Mouse (Mus musculus) T-cell, adult 2 months (primary cell): ENCODE measurements around the gene Grasp.

ENCODE experiments used
- DNase-seq: peaks from one replicate; pipeline ENCODE4 v3.0.0; 2022; ENCODE audit warnings: low spot score

The Grasp gene

GRCm38 (mm10) chr15:101194951-101195823, 28.8 kb upstream of the Grasp start:
- peak; percentile 67 for DNase-seq

- no peak for DNase-seq
Measured at GRCm38 (mm10) chr15:101196079-101196795, 27.8 kb upstream of the Grasp start.

GRCm38 (mm10) chr15:101196961-101197360, 27.0 kb upstream of the Grasp start:
- DNase-seq, result no peak

- no peak for DNase-seq
Measured at GRCm38 (mm10) chr15:101197497-101198179, 26.4 kb upstream of the Grasp start.

- DNase-seq, result peak; percentile 78
Measured at GRCm38 (mm10) chr15:101198218-101198617, 25.8 kb upstream of the Grasp start.

GRCm38 (mm10) chr15:101198850-101199249, 25.1 kb upstream of the Grasp start:
- DNase-seq, result no peak

- DNase-seq, result no peak
Measured at GRCm38 (mm10) chr15:101200777-101201295, 23.2 kb upstream of the Grasp start.

- no peak for DNase-seq
Measured at GRCm38 (mm10) chr15:101201414-101201813, 22.6 kb upstream of the Grasp start.

GRCm38 (mm10) chr15:101203673-101204072, 20.3 kb upstream of the Grasp start:
- DNase-seq, result no peak

GRCm38 (mm10) chr15:101204781-101205180, 19.2 kb upstream of the Grasp start:
- DNase-seq, result no peak

- DNase-seq, result peak; percentile 62
Measured at GRCm38 (mm10) chr15:101210228-101210627, 13.8 kb upstream of the Grasp start.

- DNase-seq, result no peak
Measured at GRCm38 (mm10) chr15:101210998-101211613, 12.9 kb upstream of the Grasp start.

- DNase-seq, result no peak
Measured at GRCm38 (mm10) chr15:101212435-101212834, 11.6 kb upstream of the Grasp start.

- DNase-seq, result no peak
Measured at GRCm38 (mm10) chr15:101215136-101215535, 8.9 kb upstream of the Grasp start.

GRCm38 (mm10) chr15:101216036-101216435, 8.0 kb upstream of the Grasp start:
- no peak for DNase-seq

GRCm38 (mm10) chr15:101220905-101221297, 3.1 kb upstream of the Grasp start:
- no peak for DNase-seq

GRCm38 (mm10) chr15:101221298-101222104, 2.5 kb upstream of the Grasp start:
- DNase-seq, result peak; percentile 56

GRCm38 (mm10) chr15:101222897-101223482, 998 bp upstream of the Grasp start:
- DNase-seq, result no peak

GRCm38 (mm10) chr15:101223596-101223995, 392 bp upstream of the Grasp start:
- no peak for DNase-seq

- peak; percentile 37 for DNase-seq
Measured at GRCm38 (mm10) chr15:101224977-101225376, 989 bp downstream of the Grasp start.

- no peak for DNase-seq
Measured at GRCm38 (mm10) chr15:101227971-101228370, 4.0 kb downstream of the Grasp start.
